Mouse (Mus musculus) lung, embryonic 16.5 days (tissue): ENCODE results near the gene Scamp3. TPM values are rescaled to one million over a fixed set of nuclear protein-coding genes. Genes with fewer than 3 reads are reported as not detected.
A peak's percentile ranks its signal among the peaks of the same experiment; 100 is the strongest.
"Not testable (repeated sequence)": the region's sequence is repeated elsewhere in the genome, so short reads cannot be mapped to it uniquely, and the experiment has no call there.

Experiments
- ATAC-seq: fragments of 200-750 bp; cut with Nextera tagmentation; 2 replicates; pipeline ENCODE4 v1.8.0; 2017; ENCODE audit warnings: low read depth, mild to moderate bottlenecking, moderate library complexity
- H3K27ac ChIP-seq: fragments of 300-500 bp; sonication (generic); 2 replicates; pipeline ENCODE4 v1.5.1; 2014; ENCODE audit warnings: mild to moderate bottlenecking, control low read depth, low read length
- H3K27me3 ChIP-seq: fragments of 300-500 bp; sonication (generic); 2 replicates; pipeline ENCODE4 v1.6.1; 2014; ENCODE audit warnings: low read depth, low read length, mixed read lengths; ENCODE audit not compliant: control insufficient read depth, insufficient read depth
- H3K36me3 ChIP-seq: fragments of 300-500 bp; sonication (generic); 2 replicates; pipeline ENCODE4 v1.6.1; 2014; ENCODE audit warnings: low read length; ENCODE audit not compliant: control insufficient read depth, insufficient read depth
- H3K4me1 ChIP-seq: fragments of 300-500 bp; sonication (generic); replicated peaks from 2 replicates; pipeline ENCODE4 v1.6.1; 2014; ENCODE audit warnings: low read length, mixed read lengths; ENCODE audit not compliant: control insufficient read depth, insufficient read depth
- H3K4me2 ChIP-seq: fragments of 300-500 bp; sonication (generic); 2 replicates; pipeline ENCODE4 v1.6.1; 2014; ENCODE audit warnings: low read depth, low read length, control low read depth
- H3K4me3 ChIP-seq: fragments of 300-500 bp; sonication (generic); 2 replicates; pipeline ENCODE4 v1.5.1; 2014; ENCODE audit warnings: mild to moderate bottlenecking, low read length, control low read depth
- H3K9ac ChIP-seq: fragments of 300-500 bp; sonication (generic); 2 replicates; pipeline ENCODE4 v1.6.1; 2014; ENCODE audit warnings: low read length, control low read depth
- H3K9me3 ChIP-seq: fragments of 300-500 bp; sonication (generic); 2 replicates; pipeline ENCODE4 v1.6.1; 2016; ENCODE audit warnings: low read length; ENCODE audit not compliant: control insufficient read depth
- WGBS: fragments of 180-500 bp; shearing (Covaris S2); extraction: QIAGEN DNeasy Blood & Tissue Kit; methylation state at CpG from one replicate; pipeline ENCODE4 v1.1.7; 2014; 5-methylcytosine and 5-hydroxymethylcytosine counted together
- polyA plus RNA-seq: library from polyadenylated mRNA; unstranded; fragments of >200 nt; fragmentation: Nextera tagmentation; extraction: Ambion mirVana; gene quantifications from 2 replicates; pipeline ENCODE4 v1.2.1, GENCODE M21; 2015

Gene Scamp3
- polyA plus RNA-seq, 1 experiment from 2014 or later, result 115 TPM

- Histone ChIP-seq H3K9me3 (no peaks in the 10 kb centered on the region), H3K4me1 (peaks cover 16% of the 10 kb centered on the region), H3K9ac (peak within 1 kb of the TSS; percentile 62), H3K27me3 (peaks cover 2% of the 10 kb centered on the region; the same call in 1 of the 2 replicates), H3K36me3 (no peaks in the 10 kb centered on the region), H3K27ac (no peak within 1 kb of the TSS), H3K4me3 (peak within 1 kb of the TSS; percentile 64), H3K4me2 (peak within 1 kb of the TSS; percentile 99)
- peak; percentile 75 for ATAC-seq
- WGBS, result under 1% methylated on average over 37 of the region's 66 CpGs
These were observed 17.5 kb upstream of the Scamp3 start, which contains the start of gene Hcn3 for GRCm38 (mm10) chr3:89159616-89160344. Hcn3 (minus strand) TSS chr3:89160196.

DNA sequence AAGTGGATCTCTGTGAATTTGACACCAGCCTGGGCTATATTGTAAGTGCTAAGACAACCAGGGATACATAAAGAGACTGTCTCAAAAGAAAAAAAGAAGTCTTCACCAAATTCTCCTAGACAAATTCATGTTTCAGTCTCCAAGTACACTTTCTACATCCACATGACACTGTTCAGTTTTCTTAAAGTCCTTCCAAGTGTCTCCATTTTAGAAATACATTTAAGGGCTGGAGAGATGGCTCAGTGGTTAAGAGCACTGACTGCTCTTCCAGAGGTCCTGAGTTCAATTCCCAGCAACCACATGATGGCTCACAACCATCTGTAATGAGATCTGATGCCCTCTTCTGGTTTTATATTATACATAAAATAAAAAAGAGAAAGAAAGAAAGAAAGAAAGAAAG lies 16.1 kb upstream of the Scamp3 start:
- not testable (repeated sequence) for H3K9me3 ChIP-seq, H3K36me3 ChIP-seq, ATAC-seq, H3K27ac ChIP-seq, H3K4me2 ChIP-seq, H3K9ac ChIP-seq, H3K27me3 ChIP-seq, H3K4me3 ChIP-seq
- peaks cover 25% of the 10 kb centered on the region for H3K4me1 ChIP-seq

DNA sequence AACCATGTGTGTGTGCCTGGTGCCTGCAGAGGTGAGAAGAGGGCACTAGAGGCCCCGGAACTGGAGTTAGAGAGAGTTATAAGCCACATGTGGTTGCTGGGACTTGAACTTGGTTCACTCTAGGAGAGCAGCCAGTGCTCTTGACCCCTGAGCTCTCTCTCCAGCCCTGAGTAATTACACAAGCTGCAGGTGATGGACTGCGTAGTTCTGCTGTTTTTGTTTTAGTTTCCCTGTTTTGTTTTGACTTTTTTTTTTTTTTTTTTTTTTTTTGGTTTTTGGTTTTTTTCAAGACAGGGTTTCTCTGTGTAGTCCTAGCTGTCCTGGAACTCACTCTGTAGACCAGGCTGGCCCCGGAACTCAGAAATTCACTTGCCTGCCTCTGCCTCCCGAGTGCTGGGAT lies 15.5 kb upstream of the Scamp3 start:
- 63% methylated on average over 4 of the region's 4 CpGs for WGBS
- Histone ChIP-seq H3K4me1 (peaks cover 28% of the 10 kb centered on the region), H3K36me3 (no peaks in the 10 kb centered on the region), H3K4me3 (no peak overlapping the region), H3K27ac (no peak overlapping the region), H3K27me3 (peaks cover 2% of the 10 kb centered on the region; the same call in 1 of the 2 replicates), H3K4me2 (no peak overlapping the region), H3K9me3 (no peaks in the 10 kb centered on the region), H3K9ac (no peak overlapping the region)
- ATAC-seq, result no peak

DNA sequence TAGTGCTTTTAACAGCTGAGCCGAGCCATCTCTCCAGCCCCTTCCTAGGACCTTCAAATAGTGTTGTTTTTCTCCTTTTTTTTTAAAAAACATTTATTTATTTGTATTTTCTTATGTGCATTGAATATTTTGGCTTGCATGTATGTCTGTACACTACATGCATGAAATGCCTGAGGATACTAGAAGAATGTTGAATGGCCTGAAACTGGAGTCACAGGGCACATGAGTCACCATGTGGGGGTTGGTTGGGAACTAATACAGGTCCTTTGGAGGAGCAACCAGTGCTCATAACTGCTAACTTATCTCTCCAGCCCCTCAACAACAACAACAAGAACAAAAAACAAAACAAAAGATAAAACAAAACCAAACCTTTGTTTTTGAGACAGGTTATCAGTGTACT lies 14.2 kb upstream of the Scamp3 start:
- ATAC-seq, result no peak
- no peaks in the 10 kb centered on the region for H3K9me3 ChIP-seq
- WGBS, result 76% methylated on average over 1 of the region's 1 CpGs
- no peak overlapping the region for H3K27ac ChIP-seq
- H3K36me3 ChIP-seq, result 0 out of 2 replicates have a peak, but pooled peaks cover 2% of the 10 kb centered on the region
- no peak overlapping the region for H3K4me2 ChIP-seq
- peaks cover 28% of the 10 kb centered on the region for H3K4me1 ChIP-seq
- no peak overlapping the region for H3K4me3 ChIP-seq
- no peak overlapping the region for H3K9ac ChIP-seq
- H3K27me3 ChIP-seq, result peaks cover 2% of the 10 kb centered on the region; the same call in 1 of the 2 replicates

GRCm38 (mm10) chr3:89163643-89164245 lies 13.5 kb upstream of the Scamp3 start:
- Histone ChIP-seq H3K9ac (peak overlapping the region; percentile 99), H3K36me3 (peaks cover 7% of the 10 kb centered on the region), H3K4me1 (peaks cover 28% of the 10 kb centered on the region), H3K9me3 (no peaks in the 10 kb centered on the region), H3K4me2 (peak overlapping the region; percentile 71), H3K27ac (no peak overlapping the region), H3K27me3 (peaks cover under 1% of the 10 kb centered on the region; the same call in 1 of the 2 replicates), H3K4me3 (peak overlapping the region; percentile 87)
- ATAC-seq, result no peak
- WGBS, result 68% methylated on average over 5 of the region's 5 CpGs

GRCm38 (mm10) chr3:89164506-89165267 lies 12.6 kb upstream of the Scamp3 start, which contains the start of gene Clk2:
Clk2 (plus strand) TSS chr3:89164795.
- Histone ChIP-seq H3K27me3 (no peaks in the 10 kb centered on the region), H3K27ac (peak within 1 kb of the TSS; percentile 97), H3K4me2 (peak within 1 kb of the TSS; percentile 71), H3K36me3 (peaks cover 16% of the 10 kb centered on the region), H3K4me1 (peaks cover 23% of the 10 kb centered on the region), H3K9ac (peak within 1 kb of the TSS; percentile 99), H3K4me3 (peak within 1 kb of the TSS; percentile 87), H3K9me3 (no peaks in the 10 kb centered on the region)
- peak; percentile 98 for ATAC-seq
- WGBS, result under 1% methylated on average over 74 of the region's 79 CpGs

DNA sequence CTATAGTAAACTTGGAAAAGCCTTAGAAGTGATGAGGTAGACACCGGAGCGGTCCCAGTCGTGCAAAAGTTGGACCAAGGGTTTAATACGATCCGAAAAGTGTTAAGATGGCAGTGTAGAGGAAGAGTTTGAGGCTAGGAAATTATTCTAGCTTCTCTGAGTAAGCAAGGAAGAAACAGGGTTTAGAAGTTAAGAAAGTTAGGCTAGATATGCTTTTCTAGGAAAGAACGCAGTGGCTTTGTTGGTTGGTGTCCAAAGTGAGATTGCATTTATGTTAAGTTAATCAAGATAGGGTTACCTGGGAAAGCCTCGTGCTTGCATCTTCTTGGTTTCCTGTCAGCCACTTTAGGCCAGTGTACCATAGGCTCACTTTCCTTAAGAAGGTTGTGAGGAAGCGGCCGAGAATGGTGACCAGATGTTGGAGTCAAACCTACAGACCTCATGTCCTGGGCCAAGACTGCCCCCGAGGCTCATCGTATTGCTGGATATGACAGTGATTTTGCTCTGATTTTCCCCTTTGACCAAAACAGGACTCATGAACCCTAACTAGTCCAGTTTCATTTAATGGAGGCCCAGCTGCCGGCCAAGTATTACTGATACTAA lies 11.9 kb upstream of the Scamp3 start:
- no peaks in the 10 kb centered on the region for H3K27me3 ChIP-seq
- peak overlapping the region; percentile 99 for H3K9ac ChIP-seq
- peak overlapping the region; percentile 97 for H3K27ac ChIP-seq
- H3K9me3 ChIP-seq, result no peaks in the 10 kb centered on the region
- H3K4me2 ChIP-seq, result peak overlapping the region; percentile 71
- H3K4me1 ChIP-seq, result peaks cover 17% of the 10 kb centered on the region
- ATAC-seq, result no peak
- H3K4me3 ChIP-seq, result peak overlapping the region; percentile 87
- H3K36me3 ChIP-seq, result peaks cover 23% of the 10 kb centered on the region
- 12% methylated on average over 12 of the region's 12 CpGs for WGBS

- no peak for ATAC-seq
- H3K9ac ChIP-seq, result no peak overlapping the region
- H3K27me3 ChIP-seq, result no peaks in the 10 kb centered on the region
- H3K4me3 ChIP-seq, result no peak overlapping the region
- no peak overlapping the region for H3K4me2 ChIP-seq
- H3K9me3 ChIP-seq, result no peaks in the 10 kb centered on the region
- peaks cover 33% of the 10 kb centered on the region for H3K36me3 ChIP-seq
- peaks cover 16% of the 10 kb centered on the region for H3K4me1 ChIP-seq
- H3K27ac ChIP-seq, result no peak overlapping the region
- WGBS, result 90% methylated on average over 19 of the region's 19 CpGs
These were observed 10.3 kb upstream of the Scamp3 start for GRCm38 (mm10) chr3:89166945-89167344.
